Mouse (Mus musculus) forebrain, embryonic 12.5 days (tissue): ENCODE data around the gene Vsig2. TPM values are rescaled to one million over a fixed set of nuclear protein-coding genes. Genes with fewer than 3 reads are reported as not detected.

Source experiments
- ATAC-seq: fragments of 200-750 bp; cut with Nextera tagmentation; 2 replicates; pipeline ENCODE4 v1.8.0; 2017; ENCODE audit warnings: moderate TSS enrichment; ENCODE audit not compliant: low FRiP score
- H3K27ac ChIP-seq: fragments of 300-500 bp; sonication (generic); 2 replicates; pipeline ENCODE4 v1.5.1; 2016; ENCODE audit warnings: mild to moderate bottlenecking
- H3K27me3 ChIP-seq: fragments of 300-500 bp; sonication (generic); 2 replicates; pipeline ENCODE4 v1.6.1; 2016; ENCODE audit warnings: mild to moderate bottlenecking
- H3K36me3 ChIP-seq: fragments of 300-500 bp; sonication (generic); replicated peaks from 2 replicates; pipeline ENCODE4 v1.6.1; 2016; ENCODE audit warnings: mild to moderate bottlenecking
- H3K4me1 ChIP-seq: fragments of 300-500 bp; sonication (generic); 2 replicates; pipeline ENCODE4 v1.6.1; 2016
- H3K4me2 ChIP-seq: fragments of 300-500 bp; sonication (generic); 2 replicates; pipeline ENCODE4 v1.6.1; 2016; ENCODE audit warnings: mild to moderate bottlenecking, moderate library complexity
- H3K4me3 ChIP-seq: fragments of 300-500 bp; sonication (generic); replicated peaks from 2 replicates; pipeline ENCODE4 v1.5.1; 2016; ENCODE audit warnings: mild to moderate bottlenecking
- H3K9ac ChIP-seq: fragments of 300-500 bp; sonication (generic); 2 replicates; pipeline ENCODE4 v1.6.1; 2016; ENCODE audit warnings: mild to moderate bottlenecking
- H3K9me3 ChIP-seq: fragments of 300-500 bp; sonication (generic); 2 replicates; pipeline ENCODE4 v1.6.1; 2016
- whole genome bisulfite sequencing: fragments of 180-500 bp; shearing (Covaris S2); methylation state at CpG from one replicate; pipeline ENCODE4 v1.1.7; 2016; 5-methylcytosine and 5-hydroxymethylcytosine counted together
- polyA plus RNA-seq: library from polyadenylated mRNA; unstranded; fragments of >200 nt; fragmentation: Nextera tagmentation; extraction: Ambion mirVana; gene quantifications from 2 replicates; pipeline ENCODE4 v1.2.1, GENCODE M21; 2016

The Vsig2 gene
- polyA plus RNA-seq, 1 experiment from 2014 or later = 0.82 TPM

DNA sequence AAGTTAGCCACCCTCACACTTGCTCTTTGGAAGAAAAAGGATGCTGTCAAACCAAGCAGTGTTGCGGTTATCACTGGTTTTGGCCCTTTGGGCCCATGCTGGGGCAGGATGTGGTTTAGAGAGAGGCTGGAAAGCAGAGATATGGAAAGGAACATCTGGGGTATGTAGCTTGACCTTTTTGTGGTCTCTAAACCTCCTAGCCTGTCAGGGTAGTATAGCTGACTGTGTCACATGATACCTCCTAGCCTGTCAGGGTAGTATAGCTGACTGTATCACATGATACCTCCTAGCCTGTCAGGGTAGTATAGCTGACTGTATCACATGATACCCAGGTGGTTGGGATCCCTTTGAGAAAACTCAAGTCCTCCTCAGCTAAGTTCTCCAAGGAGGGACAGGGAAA lies 15.2 kb downstream of the Vsig2 start:
- Histone ChIP-seq H3K4me3 (no peak overlapping the region), H3K9ac (no peak overlapping the region), H3K9me3 (no peaks in the 10 kb centered on the region), H3K4me2 (no peak overlapping the region), H3K27me3 (peaks cover 68% of the 10 kb centered on the region), H3K4me1 (peaks cover 23% of the 10 kb centered on the region), H3K36me3 (no peaks in the 10 kb centered on the region), H3K27ac (no peak overlapping the region)
- 89% methylated on average over 1 of the region's 1 CpGs for WGBS
- ATAC-seq = no peak

- no peak for ATAC-seq
- Histone ChIP-seq H3K4me3 (no peak within 1 kb of the TSS), H3K4me1 (peaks cover 23% of the 10 kb centered on the region), H3K36me3 (no peaks in the 10 kb centered on the region), H3K27ac (no peak within 1 kb of the TSS), H3K9ac (no peak within 1 kb of the TSS), H3K4me2 (no peak within 1 kb of the TSS), H3K27me3 (peaks cover 59% of the 10 kb centered on the region), H3K9me3 (no peaks in the 10 kb centered on the region)
- WGBS = 25% methylated on average over 7 of the region's 7 CpGs
Observed at GRCm38 (mm10) chr9:37554838-37555748, 16.0 kb downstream of the Vsig2 start, which contains the start of gene Siae. Siae (plus strand) TSS chr9:37555698.

DNA sequence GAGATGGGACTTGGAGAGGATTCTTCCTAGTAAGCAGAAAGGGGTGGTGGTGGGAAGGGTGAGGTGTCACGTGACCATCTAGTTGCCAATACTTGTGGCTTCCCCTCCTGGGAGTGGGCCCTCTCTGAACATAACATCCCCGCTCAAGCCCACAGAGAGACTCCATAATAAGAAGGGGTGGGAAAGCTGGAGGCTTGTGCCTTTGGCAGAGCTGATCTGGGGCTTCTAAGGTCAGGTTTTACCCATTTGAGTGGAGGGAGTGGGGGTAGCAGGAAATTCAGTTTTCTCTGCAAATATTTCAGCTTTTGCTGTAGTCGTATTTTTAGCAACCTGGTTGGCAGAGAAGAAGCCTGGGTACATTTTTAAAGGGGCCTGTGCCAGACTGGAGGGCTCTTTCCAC lies 17.3 kb downstream of the Vsig2 start:
- H3K4me3 ChIP-seq = no peak overlapping the region
- no peaks in the 10 kb centered on the region for H3K36me3 ChIP-seq
- no peak overlapping the region for H3K4me2 ChIP-seq
- peaks cover 47% of the 10 kb centered on the region for H3K27me3 ChIP-seq
- no peak overlapping the region for H3K27ac ChIP-seq
- ATAC-seq = no peak
- 79% methylated on average over 3 of the region's 3 CpGs for WGBS
- peaks cover 23% of the 10 kb centered on the region for H3K4me1 ChIP-seq
- no peaks in the 10 kb centered on the region for H3K9me3 ChIP-seq
- no peak overlapping the region for H3K9ac ChIP-seq

GRCm38 (mm10) chr9:37560617-37561016 lies 21.6 kb downstream of the Vsig2 start:
- Histone ChIP-seq H3K4me2 (no peak overlapping the region), H3K9ac (no peak overlapping the region), H3K36me3 (no peaks in the 10 kb centered on the region), H3K4me1 (no peaks in the 10 kb centered on the region), H3K27me3 (peaks cover 10% of the 10 kb centered on the region), H3K4me3 (no peak overlapping the region), H3K9me3 (no peaks in the 10 kb centered on the region), H3K27ac (no peak overlapping the region)
- ATAC-seq = no peak
- WGBS = 82% methylated on average over 2 of the region's 2 CpGs

DNA sequence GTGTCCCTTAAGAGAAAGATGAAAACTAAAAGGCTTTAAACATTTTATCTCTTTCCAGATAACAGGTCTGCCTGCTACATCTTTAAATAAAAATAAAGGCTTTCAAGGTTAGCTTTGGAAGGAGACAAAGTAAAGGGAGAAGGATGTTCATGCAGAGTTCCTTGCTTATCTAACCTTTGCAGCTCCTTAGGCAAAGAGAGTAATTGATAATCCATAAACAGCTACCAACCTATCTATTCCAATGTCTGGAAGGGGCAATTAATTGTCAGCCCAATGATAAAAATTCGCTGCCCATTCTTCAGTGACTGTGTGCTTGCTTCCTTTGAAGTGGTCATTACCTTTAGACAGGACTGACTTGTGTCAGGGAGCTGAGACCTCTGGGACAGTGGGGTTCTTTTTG lies 24.8 kb downstream of the Vsig2 start:
- Histone ChIP-seq H3K27me3 (no peaks in the 10 kb centered on the region), H3K36me3 (no peaks in the 10 kb centered on the region), H3K9me3 (no peaks in the 10 kb centered on the region), H3K27ac (no peak overlapping the region), H3K9ac (no peak overlapping the region), H3K4me2 (no peak overlapping the region), H3K4me1 (peaks cover 9% of the 10 kb centered on the region; the same call in 1 of the 2 replicates), H3K4me3 (no peak overlapping the region)
- 72% methylated on average over 1 of the region's 1 CpGs for WGBS
- ATAC-seq = no peak

DNA sequence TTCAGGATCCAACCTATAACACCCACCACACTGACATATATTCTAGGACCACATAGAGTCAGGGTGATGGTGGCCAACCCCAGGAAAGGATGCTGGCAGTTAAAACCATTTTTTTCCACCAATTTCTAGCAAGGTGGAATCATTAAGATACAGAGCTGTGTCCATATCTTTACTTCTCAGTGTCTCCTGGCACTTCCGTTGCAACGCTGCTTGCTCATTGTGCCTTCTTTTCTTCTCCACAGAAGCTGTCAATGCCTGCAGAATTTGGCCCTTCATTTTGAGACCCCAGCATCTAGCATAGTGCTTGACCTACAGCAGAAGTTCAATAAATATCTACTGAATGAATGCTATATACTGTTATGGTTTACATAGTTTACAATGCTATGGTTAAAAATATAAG lies 28.0 kb downstream of the Vsig2 start:
- Histone ChIP-seq H3K9me3 (no peaks in the 10 kb centered on the region), H3K4me3 (no peak overlapping the region), H3K9ac (no peak overlapping the region), H3K27ac (no peak overlapping the region), H3K4me1 (peaks cover 9% of the 10 kb centered on the region; the same call in 1 of the 2 replicates), H3K27me3 (no peaks in the 10 kb centered on the region), H3K36me3 (no peaks in the 10 kb centered on the region), H3K4me2 (no peak overlapping the region)
- ATAC-seq = no peak
- WGBS = 87% methylated on average over 2 of the region's 2 CpGs

DNA sequence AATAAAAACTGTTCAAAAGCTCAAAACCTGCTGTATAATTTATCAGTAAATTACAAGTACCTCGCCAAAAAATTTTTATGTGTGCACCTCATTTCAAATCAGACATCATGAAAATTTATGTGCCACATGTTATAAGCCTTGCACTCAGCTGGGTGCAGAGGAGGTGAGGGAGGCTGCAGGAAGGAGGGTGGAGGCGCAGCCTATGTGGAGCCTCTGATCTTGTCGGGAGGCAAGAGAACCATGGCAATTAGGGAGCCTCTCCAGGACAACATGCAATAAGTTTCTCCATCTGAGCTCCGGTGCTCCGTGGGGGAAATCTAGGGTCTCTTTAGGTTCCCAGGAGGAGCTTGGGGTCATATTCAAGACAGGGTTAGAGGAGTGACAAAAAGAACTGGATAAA lies 28.4 kb downstream of the Vsig2 start:
- H3K4me3 ChIP-seq = no peak overlapping the region
- no peak overlapping the region for H3K27ac ChIP-seq
- H3K4me1 ChIP-seq = peaks cover 9% of the 10 kb centered on the region; the same call in 1 of the 2 replicates
- ATAC-seq = no peak
- no peak overlapping the region for H3K9ac ChIP-seq
- no peaks in the 10 kb centered on the region for H3K36me3 ChIP-seq
- H3K4me2 ChIP-seq = no peak overlapping the region
- WGBS = 63% methylated on average over 5 of the region's 5 CpGs
- H3K27me3 ChIP-seq = no peaks in the 10 kb centered on the region
- H3K9me3 ChIP-seq = no peaks in the 10 kb centered on the region

DNA sequence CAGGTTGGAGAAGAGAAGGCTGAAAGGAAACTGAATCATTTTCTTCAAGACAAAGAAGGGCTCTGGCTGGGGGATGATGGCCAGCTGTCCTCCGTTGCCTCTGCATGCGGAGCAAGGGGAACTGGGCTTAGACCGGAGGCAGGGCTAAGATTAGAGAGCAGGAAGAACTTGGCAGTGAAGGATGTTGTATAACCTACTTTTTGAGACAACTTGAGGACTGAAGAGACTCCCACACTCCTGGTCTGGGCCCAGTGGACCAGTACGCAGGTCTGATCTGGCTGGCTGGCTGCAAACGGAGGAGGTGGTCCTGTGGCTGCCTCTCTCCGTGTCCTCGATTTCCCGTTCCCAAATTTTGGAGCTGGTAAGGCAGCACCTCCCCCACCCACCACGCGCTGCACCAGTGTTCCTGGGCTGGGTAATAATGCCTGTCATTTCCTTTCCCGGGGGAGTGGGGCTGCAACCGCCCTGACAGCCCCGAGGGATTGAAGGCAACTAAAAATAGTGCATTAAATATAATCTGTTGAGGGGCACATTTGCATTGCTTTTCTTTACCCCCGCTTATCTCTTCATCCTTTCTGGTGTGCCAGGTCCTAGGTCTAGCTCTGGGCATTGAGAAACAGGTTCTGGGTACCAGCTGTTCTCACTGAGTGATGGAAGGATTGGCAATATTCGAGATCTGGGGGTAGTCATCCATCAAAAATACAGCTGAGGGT lies 29.0 kb downstream of the Vsig2 start:
- 52% methylated on average over 15 of the region's 15 CpGs for WGBS
- Histone ChIP-seq H3K4me1 (peaks cover 9% of the 10 kb centered on the region; the same call in 1 of the 2 replicates), H3K9me3 (no peaks in the 10 kb centered on the region), H3K27me3 (no peaks in the 10 kb centered on the region), H3K4me3 (no peak overlapping the region), H3K9ac (no peak overlapping the region), H3K4me2 (no peak overlapping the region), H3K36me3 (no peaks in the 10 kb centered on the region), H3K27ac (no peak overlapping the region)
- ATAC-seq = no peak

DNA sequence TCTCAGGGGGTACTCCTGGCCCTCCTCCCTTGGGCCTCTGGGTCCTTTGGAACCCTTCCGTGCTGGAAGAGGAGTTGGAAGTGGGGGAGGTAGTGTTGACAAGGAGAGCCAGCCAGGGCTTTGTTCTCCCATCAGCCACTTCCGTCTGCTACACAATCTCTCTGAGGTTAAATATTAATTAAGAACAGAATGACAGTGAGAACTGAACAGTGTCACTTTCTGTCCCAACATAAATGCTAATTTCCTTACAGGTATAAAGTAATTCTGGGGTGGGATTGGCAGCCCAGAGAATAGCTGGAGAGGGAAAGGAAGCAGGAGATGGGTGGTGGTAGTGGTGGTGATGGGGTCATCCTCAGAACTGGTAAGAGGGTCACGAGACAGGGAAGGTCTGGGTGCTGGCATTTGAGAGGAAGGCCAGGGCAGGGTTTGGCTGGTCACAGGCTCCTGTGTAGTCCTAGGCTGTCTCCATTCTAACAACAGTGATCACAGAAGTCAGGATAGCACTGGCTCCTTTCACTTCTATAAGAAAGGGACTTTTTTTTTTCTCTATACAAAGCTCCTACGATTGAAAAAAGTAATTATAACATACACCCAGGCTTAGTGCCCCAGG lies 29.7 kb downstream of the Vsig2 start:
- no peak for ATAC-seq
- no peak overlapping the region for H3K9ac ChIP-seq
- no peaks in the 10 kb centered on the region for H3K9me3 ChIP-seq
- no peak overlapping the region for H3K4me3 ChIP-seq
- 40% methylated on average over 4 of the region's 4 CpGs for WGBS
- H3K4me1 ChIP-seq = peaks cover 9% of the 10 kb centered on the region; the same call in 1 of the 2 replicates
- H3K4me2 ChIP-seq = no peak overlapping the region
- H3K36me3 ChIP-seq = no peaks in the 10 kb centered on the region
- no peaks in the 10 kb centered on the region for H3K27me3 ChIP-seq
- H3K27ac ChIP-seq = no peak overlapping the region

GRCm38 (mm10) chr9:37569231-37569835 lies 30.3 kb downstream of the Vsig2 start:
- no peaks in the 10 kb centered on the region for H3K27me3 ChIP-seq
- no peak overlapping the region for H3K4me3 ChIP-seq
- no peaks in the 10 kb centered on the region for H3K36me3 ChIP-seq
- no peaks in the 10 kb centered on the region for H3K9me3 ChIP-seq
- no peak overlapping the region for H3K4me2 ChIP-seq
- WGBS = 68% methylated on average over 2 of the region's 2 CpGs
- H3K4me1 ChIP-seq = peaks cover 9% of the 10 kb centered on the region; the same call in 1 of the 2 replicates
- no peak overlapping the region for H3K9ac ChIP-seq
- no peak for ATAC-seq
- no peak overlapping the region for H3K27ac ChIP-seq

- Histone ChIP-seq H3K9me3 (no peaks in the 10 kb centered on the region), H3K4me2 (no peak overlapping the region), H3K27ac (no peak overlapping the region), H3K4me3 (no peak overlapping the region), H3K9ac (no peak overlapping the region), H3K4me1 (peaks cover 14% of the 10 kb centered on the region), H3K36me3 (no peaks in the 10 kb centered on the region), H3K27me3 (no peaks in the 10 kb centered on the region)
- WGBS = 68% methylated on average over 3 of the region's 3 CpGs
- ATAC-seq = no peak
Observed at GRCm38 (mm10) chr9:37572204-37572876, 33.3 kb downstream of the Vsig2 start.
